Mouse (Mus musculus) heart, adult 2 months (tissue): ENCODE data around the gene Tnfsf9.

Experiments used
- CTCF ChIP-seq: fragments of 200-600 bp; IDR thresholded peaks from 2 replicates; pipeline ENCODE4 v1.8.1; 2022; ENCODE audit warnings: antibody characterized with exemption, mild to moderate bottlenecking, moderate library complexity
- EP300 ChIP-seq: fragments of 200-500 bp; IDR thresholded peaks from 2 replicates; pipeline ENCODE4 v1.6.1; 2011; ENCODE audit warnings: low read depth, low read length, control low read depth; ENCODE audit not compliant: insufficient read depth
- POLR2A ChIP-seq: fragments of 200-500 bp; IDR thresholded peaks from 2 replicates; pipeline ENCODE4 v1.6.1; 2011; ENCODE audit warnings: mild to moderate bottlenecking, low read depth, low read length, control low read depth; ENCODE audit not compliant: insufficient read depth

- no peak for TF ChIP-seq CTCF
- TF ChIP-seq POLR2A: no peak
- no peak for TF ChIP-seq EP300
These were observed 48.9 kb upstream of the Tnfsf9 start for GRCm38 (mm10) chr17:57056246-57056645.
